Mouse (Mus musculus): Measurements from ENCODE around the gene Psme2. TPM values are rescaled to one million over a fixed set of nuclear protein-coding genes. Genes with fewer than 3 reads are reported as not detected.

Psme2 gene
- polyA plus RNA-seq (2014; fragmentation: Illumina TruSeq; extraction: RNeasy Lipid Tissue Mini Kit (QIAGEN cat#74804)) = 87.7 TPM

GRCm38 (mm10) chr14:55590748-55591330 lies at the start of gene Psme2:
TSS of gene Psme2 (minus strand) at chr14:55591113.

DNA sequence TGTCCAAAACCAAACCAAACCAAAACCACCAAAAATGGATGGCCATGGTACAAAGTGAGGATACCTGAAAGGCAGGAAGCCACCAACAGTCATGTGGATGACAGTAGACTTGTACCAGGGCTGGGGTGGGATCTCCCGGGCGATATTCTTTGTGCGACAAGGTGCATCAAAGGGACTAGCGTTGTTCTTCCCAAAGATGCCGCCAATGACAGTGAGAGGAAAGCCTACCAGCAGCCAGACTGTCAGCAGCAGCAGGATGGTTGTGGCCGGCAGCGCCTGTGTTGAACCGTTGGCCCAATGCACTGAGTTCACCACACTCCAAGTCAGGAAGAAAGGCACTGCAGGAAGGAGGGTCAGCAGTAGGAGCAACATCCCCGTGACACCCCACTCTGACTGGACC lies 46.9 kb upstream of the Psme2 start, which contains the start of gene Gm49378:
TSS of gene Gm49378 (minus strand) at position 101 of the 400 bp plus-strand sequence.

DNA sequence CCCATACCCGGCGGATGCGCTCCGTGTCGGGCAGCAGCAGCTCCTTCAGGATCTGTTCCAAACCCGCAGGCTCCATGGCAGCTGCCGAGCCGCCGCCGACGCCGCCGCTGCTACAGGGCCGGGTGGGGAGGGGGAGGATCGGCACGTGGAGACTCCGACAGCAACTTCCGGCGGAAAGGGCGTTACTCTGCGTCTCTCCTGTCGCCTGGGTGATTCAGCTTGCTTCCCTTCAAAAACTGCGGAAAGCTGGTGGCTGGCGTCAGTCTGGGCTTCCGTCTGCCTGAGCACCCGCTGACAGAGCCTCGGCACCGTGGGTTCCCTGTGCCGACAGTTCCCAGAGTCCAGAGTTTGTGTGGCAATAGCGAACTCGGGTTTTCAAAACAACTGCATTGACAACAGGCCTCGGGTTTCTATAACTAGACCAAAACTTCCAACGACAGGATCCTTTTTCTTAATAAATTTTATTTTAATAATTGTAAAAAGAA lies 44.7 kb upstream of the Psme2 start, which contains the start of gene Ipo4:
TSS of gene Ipo4 (minus strand) at position 435 of the 485 bp plus-strand sequence.

GRCm38 (mm10) chr14:55617822-55618221 lies 26.9 kb upstream of the Psme2 start, which contains the start of gene Rec8:
TSS of gene Rec8 (plus strand) at chr14:55618037.

GRCm38 (mm10) chr14:55603271-55603632 lies 12.3 kb upstream of the Psme2 start, which contains the start of gene Irf9:
TSS of gene Irf9 (plus strand) at chr14:55603571.

DNA sequence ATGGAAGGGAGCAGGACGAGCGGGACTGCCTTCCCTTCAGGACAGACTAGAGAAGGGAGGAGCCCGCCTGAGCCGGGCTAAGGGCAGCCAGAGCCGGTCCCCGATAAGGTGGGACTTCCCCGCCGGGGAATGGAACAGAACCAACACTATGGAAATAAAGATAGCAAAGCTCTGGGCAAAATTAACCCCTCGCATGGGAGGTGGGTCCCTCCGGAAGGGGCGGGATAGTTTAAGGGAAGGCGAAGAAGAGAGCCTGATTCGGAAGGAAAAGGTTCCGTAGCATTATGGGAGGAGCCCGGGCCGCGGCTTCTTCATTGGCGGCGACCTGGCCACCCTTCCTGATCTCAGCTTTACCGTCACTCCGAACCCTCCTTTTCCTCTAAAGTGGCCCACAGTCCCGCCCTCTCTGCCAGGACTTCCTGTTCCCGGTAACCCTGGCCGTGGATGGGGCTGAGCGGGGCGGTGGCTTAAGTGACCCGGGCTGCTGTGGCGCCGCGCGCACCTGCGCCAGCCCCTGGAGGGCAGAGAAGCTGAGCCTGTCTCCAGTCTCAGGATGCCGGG lies 498 bp upstream of the Psme2 start, which contains the start of gene Rnf31:
TSS of gene Rnf31 (plus strand) at position 378 of the 561 bp plus-strand sequence.

DNA sequence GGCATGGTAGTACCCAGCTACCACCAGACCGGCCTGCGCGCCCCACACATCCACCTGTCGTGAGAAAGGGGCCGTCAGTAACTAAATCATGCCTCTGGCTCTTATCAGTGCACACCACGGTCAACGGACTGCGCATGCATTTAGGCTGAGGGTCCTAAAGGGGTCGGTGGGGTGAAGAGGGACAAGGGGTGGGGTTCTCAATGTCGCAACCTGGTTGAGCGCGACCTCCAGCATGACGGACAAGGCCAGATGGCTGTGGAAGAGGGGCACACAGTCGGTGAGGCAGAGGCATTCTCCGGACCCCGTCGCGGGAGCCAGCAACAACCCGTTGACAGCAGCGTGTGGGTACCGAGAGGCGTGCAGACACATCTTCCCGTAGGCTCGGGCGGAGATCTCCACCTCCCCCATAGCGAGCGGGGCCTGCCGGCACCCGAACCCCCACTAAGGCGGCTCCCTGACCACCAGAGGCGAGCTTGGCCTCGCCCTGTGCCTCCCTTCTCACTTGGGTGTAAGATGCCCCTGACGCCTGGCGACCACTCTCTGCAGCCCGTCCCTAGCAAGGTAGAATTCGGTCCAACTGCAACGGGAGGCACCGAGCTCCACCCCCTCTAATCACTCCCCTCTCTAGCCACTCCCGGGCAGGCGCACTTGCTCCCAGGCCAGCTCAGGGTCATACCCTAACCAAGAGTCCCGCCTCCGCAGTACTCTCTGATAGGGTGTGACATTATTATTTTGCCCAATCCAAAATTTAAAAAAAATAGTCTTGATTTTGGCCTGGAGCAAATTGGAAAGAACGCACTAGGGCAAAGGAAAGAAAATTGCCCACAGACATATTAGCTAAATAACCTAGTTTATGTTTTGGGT lies 6.0 kb downstream of the Psme2 start, which contains the start of gene Emc9:
TSS of gene Emc9 (minus strand) at position 601 of the 864 bp plus-strand sequence.

DNA sequence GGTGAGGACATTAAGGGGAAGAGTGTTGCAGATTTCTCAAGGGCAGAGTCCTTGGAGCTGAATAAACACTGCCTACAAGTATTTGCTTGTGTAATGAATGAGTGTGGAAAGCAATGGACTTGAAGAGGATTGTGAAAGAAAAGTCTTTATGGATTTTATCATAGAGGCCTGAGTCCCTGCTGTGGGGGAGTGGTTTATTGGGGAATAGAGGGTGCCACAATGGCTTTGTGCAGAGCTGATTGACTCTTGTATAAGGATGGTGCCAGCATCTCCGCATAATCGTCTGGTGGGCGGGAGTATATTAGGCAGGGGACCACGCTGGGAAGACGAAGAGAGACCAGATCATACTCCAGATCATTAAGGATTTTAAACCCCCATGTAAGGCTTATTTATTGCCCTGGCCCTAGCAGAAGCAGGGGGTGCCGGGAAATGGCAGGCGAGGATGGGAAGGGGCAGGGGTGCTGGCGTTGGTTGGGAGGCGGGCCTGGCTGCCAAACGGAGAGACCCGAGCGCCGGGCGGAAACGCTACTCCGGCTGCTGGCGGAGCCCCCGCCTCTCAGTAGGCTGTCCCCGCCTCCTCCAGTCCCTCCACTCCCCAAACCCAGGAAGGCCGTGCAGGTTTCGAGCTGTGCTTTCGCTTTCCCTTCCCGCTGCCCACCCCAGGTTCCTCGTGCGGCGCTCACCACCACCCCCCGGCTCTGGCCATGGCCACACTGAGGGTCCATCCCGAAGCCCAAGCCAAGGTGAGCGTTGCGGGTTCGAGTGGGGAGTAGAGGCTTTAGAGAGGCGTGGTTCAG lies 12.8 kb downstream of the Psme2 start, which contains the start of gene Psme1:
TSS of gene Psme1 (plus strand) at position 253 of the 797 bp plus-strand sequence.

DNA sequence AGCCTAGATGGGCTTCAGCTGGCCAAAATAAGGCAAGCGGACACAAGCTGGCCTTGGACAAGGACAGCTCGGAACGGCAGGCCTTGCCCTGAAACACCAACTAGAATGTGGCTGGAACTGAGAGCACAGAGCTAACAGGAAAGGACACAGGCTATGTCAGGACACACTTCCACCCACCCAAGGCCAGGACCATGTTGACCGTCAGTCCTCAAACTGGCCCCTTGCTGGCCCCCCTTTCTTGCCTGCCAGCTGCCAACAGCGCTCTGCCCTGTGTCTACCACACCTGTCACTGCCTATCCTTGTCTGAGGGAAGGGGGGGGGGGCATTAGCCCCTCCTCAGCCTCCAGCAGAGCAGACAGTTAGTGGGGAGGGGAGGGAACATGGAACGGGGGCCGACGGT lies 15.6 kb downstream of the Psme2 start, which contains the start of gene Fitm1:
TSS of gene Fitm1 (plus strand) at position 316 of the 400 bp plus-strand sequence.

DNA sequence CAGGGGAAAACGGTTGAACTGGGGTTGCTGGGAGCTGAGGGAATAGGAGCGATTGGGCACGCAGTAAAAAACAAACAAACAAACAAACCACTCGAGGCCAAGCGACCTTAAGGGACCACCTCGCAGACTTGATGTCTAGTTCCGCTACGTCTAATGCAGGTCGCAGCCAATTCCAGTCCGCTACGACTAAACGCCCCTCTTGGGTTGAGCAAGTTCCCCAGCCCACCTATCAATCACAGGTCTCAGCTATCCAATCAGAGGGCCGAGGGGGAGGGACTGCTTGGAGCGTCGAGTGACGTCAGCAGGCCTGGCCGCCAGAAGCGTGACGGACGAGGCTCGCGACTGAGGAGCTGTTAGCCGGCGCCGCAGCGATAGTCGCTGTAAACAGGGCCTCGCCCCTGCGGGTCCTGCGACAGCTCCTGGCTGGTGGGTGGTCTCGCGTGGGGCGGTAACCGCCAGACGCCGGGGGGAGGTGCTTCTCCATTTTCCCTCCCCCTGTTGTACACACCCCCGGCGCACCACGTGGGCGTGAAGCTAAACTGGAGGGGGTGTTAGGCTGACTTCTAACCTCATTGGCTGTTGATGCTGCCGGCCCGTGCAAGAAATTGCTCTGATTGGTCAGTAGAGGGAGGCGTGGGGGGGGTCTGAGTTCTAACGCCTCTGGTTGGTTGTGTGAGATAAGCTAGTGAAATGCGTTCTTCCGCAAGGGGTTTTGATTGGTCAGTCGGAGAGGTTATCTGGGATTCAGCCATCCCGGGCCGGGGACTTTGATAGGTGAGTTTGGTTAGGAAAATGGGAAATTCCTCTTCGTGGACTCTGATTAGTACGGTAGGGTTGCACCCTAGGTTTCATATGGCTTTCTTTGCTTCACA lies 30.5 kb downstream of the Psme2 start, which contains the start of gene A730061H03Rik:
TSS of gene A730061H03Rik (minus strand) at position 205 of the 872 bp plus-strand sequence.

GRCm38 (mm10) chr14:55559799-55560201 lies 31.1 kb downstream of the Psme2 start, which contains the start of gene Dcaf11:
TSS of gene Dcaf11 (plus strand) at chr14:55560006.

DNA sequence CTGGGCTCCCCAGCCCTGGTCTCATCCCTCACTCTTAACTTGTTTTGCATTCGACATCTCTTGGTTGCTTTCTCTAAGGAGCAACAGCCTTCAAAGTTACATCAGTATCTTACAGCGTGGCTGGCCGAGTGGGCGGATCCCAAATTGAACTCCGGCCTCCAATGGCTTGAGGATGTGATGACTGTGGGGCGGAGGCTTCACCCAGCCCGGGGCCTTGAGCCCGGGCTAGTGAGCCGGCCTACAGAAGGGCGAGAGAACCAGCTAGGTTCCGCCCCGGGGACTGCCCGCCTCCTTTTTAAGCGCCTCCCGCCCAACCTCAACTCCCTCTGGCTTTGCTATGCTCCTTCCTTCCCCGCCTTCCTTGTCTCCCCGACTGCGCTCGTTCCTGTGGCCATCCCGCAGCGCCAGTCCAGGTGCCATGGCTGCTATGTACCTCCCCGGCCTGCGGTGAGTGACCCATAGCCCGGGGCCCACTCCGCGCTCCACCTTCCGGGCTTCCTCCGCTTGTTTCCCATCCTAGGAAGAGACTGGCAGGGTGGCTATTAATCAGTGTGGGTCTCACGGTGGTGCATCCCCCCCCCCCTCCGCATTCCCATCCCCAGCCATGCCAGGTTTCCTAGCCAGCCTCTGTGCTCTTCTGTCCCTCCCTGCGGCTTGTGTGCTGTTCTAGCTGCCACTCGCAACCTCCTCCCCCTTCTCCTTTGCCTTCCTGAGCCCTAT lies 50.7 kb downstream of the Psme2 start, which contains the start of gene Pck2:
TSS of gene Pck2 (plus strand) at position 200 of the 720 bp plus-strand sequence.

Other genes with a start within 250 kb of the Psme2 start
- gene Dhrs4, start 112.4 kb downstream of the Psme2 start, polyA plus RNA-seq (2014; fragmentation: Illumina TruSeq; extraction: RNeasy Lipid Tissue Mini Kit (QIAGEN cat#74804)) = 25.6 TPM
- 0.17 TPM for gene Carmil3, start 100.5 kb downstream of the Psme2 start, polyA plus RNA-seq (2014; fragmentation: Illumina TruSeq; extraction: RNeasy Lipid Tissue Mini Kit (QIAGEN cat#74804))
- not detected for gene Cpne6, start 80.7 kb downstream of the Psme2 start, polyA plus RNA-seq (2014; fragmentation: Illumina TruSeq; extraction: RNeasy Lipid Tissue Mini Kit (QIAGEN cat#74804))
- not detected for gene Nrl, start 66.1 kb downstream of the Psme2 start, polyA plus RNA-seq (2014; fragmentation: Illumina TruSeq; extraction: RNeasy Lipid Tissue Mini Kit (QIAGEN cat#74804))
- 10.0 TPM for gene Pck2, start 50.8 kb downstream of the Psme2 start, polyA plus RNA-seq (2014; fragmentation: Illumina TruSeq; extraction: RNeasy Lipid Tissue Mini Kit (QIAGEN cat#74804))
- 8.8 TPM for gene Dcaf11, start 31.1 kb downstream of the Psme2 start, polyA plus RNA-seq (2014; fragmentation: Illumina TruSeq; extraction: RNeasy Lipid Tissue Mini Kit (QIAGEN cat#74804))
- not detected for gene A730061H03Rik, start 30.7 kb downstream of the Psme2 start, polyA plus RNA-seq (2014; fragmentation: Illumina TruSeq; extraction: RNeasy Lipid Tissue Mini Kit (QIAGEN cat#74804))
- gene Fitm1, start 15.5 kb downstream of the Psme2 start, polyA plus RNA-seq (2014; fragmentation: Illumina TruSeq; extraction: RNeasy Lipid Tissue Mini Kit (QIAGEN cat#74804)) = not detected
- gene Psme1, start 13.0 kb downstream of the Psme2 start, polyA plus RNA-seq (2014; fragmentation: Illumina TruSeq; extraction: RNeasy Lipid Tissue Mini Kit (QIAGEN cat#74804)) = 115 TPM
- gene Emc9, start 5.8 kb downstream of the Psme2 start, polyA plus RNA-seq (2014; fragmentation: Illumina TruSeq; extraction: RNeasy Lipid Tissue Mini Kit (QIAGEN cat#74804)) = 2.7 TPM
- 2.5 TPM for gene Rnf31, start 595 bp upstream of the Psme2 start, polyA plus RNA-seq (2014; fragmentation: Illumina TruSeq; extraction: RNeasy Lipid Tissue Mini Kit (QIAGEN cat#74804))
- gene Irf9, start 12.5 kb upstream of the Psme2 start, polyA plus RNA-seq (2014; fragmentation: Illumina TruSeq; extraction: RNeasy Lipid Tissue Mini Kit (QIAGEN cat#74804)) = 37.8 TPM
- gene Rec8, start 26.9 kb upstream of the Psme2 start, polyA plus RNA-seq (2014; fragmentation: Illumina TruSeq; extraction: RNeasy Lipid Tissue Mini Kit (QIAGEN cat#74804)) = 0.77 TPM
- gene Ipo4, start 44.8 kb upstream of the Psme2 start, polyA plus RNA-seq (2014; fragmentation: Illumina TruSeq; extraction: RNeasy Lipid Tissue Mini Kit (QIAGEN cat#74804)) = 11.5 TPM
- 0.60 TPM for gene Gm49378, start 46.8 kb upstream of the Psme2 start, polyA plus RNA-seq (2014; fragmentation: Illumina TruSeq; extraction: RNeasy Lipid Tissue Mini Kit (QIAGEN cat#74804))
- gene Tm9sf1, start 52.7 kb upstream of the Psme2 start, polyA plus RNA-seq (2014; fragmentation: Illumina TruSeq; extraction: RNeasy Lipid Tissue Mini Kit (QIAGEN cat#74804)) = 44.3 TPM
- gene Tssk4, start 59.1 kb upstream of the Psme2 start, polyA plus RNA-seq (2014; fragmentation: Illumina TruSeq; extraction: RNeasy Lipid Tissue Mini Kit (QIAGEN cat#74804)) = not detected
- gene Mdp1, start 69.4 kb upstream of the Psme2 start, polyA plus RNA-seq (2014; fragmentation: Illumina TruSeq; extraction: RNeasy Lipid Tissue Mini Kit (QIAGEN cat#74804)) = 13.6 TPM
- gene Gmpr2, start 80.8 kb upstream of the Psme2 start, polyA plus RNA-seq (2014; fragmentation: Illumina TruSeq; extraction: RNeasy Lipid Tissue Mini Kit (QIAGEN cat#74804)) = 28.1 TPM
- gene Nedd8, start 81.0 kb upstream of the Psme2 start, polyA plus RNA-seq (2014; fragmentation: Illumina TruSeq; extraction: RNeasy Lipid Tissue Mini Kit (QIAGEN cat#74804)) = 46.6 TPM
- 11.2 TPM for gene Tinf2, start 90.7 kb upstream of the Psme2 start, polyA plus RNA-seq (2014; fragmentation: Illumina TruSeq; extraction: RNeasy Lipid Tissue Mini Kit (QIAGEN cat#74804))
- not detected for gene Tgm1, start 122.8 kb upstream of the Psme2 start, polyA plus RNA-seq (2014; fragmentation: Illumina TruSeq; extraction: RNeasy Lipid Tissue Mini Kit (QIAGEN cat#74804))
- 0.40 TPM for gene Rabggta, start 131.2 kb upstream of the Psme2 start, polyA plus RNA-seq (2014; fragmentation: Illumina TruSeq; extraction: RNeasy Lipid Tissue Mini Kit (QIAGEN cat#74804))
- 8.2 TPM for gene Dhrs1, start 154.6 kb upstream of the Psme2 start, polyA plus RNA-seq (2014; fragmentation: Illumina TruSeq; extraction: RNeasy Lipid Tissue Mini Kit (QIAGEN cat#74804))
- 6.1 TPM for gene Nop9, start 154.6 kb upstream of the Psme2 start, polyA plus RNA-seq (2014; fragmentation: Illumina TruSeq; extraction: RNeasy Lipid Tissue Mini Kit (QIAGEN cat#74804))
- gene Cideb, start 167.3 kb upstream of the Psme2 start, polyA plus RNA-seq (2014; fragmentation: Illumina TruSeq; extraction: RNeasy Lipid Tissue Mini Kit (QIAGEN cat#74804)) = not detected
- gene Ltb4r2, start 170.3 kb upstream of the Psme2 start, polyA plus RNA-seq (2014; fragmentation: Illumina TruSeq; extraction: RNeasy Lipid Tissue Mini Kit (QIAGEN cat#74804)) = not detected
- gene Ltb4r1, start 174.8 kb upstream of the Psme2 start, polyA plus RNA-seq (2014; fragmentation: Illumina TruSeq; extraction: RNeasy Lipid Tissue Mini Kit (QIAGEN cat#74804)) = not detected
- not detected for gene Adcy4, start 193.0 kb upstream of the Psme2 start, polyA plus RNA-seq (2014; fragmentation: Illumina TruSeq; extraction: RNeasy Lipid Tissue Mini Kit (QIAGEN cat#74804))
- gene Ripk3, start 197.8 kb upstream of the Psme2 start, polyA plus RNA-seq (2014; fragmentation: Illumina TruSeq; extraction: RNeasy Lipid Tissue Mini Kit (QIAGEN cat#74804)) = not detected
- 3.0 TPM for gene Nfatc4, start 232.0 kb upstream of the Psme2 start, polyA plus RNA-seq (2014; fragmentation: Illumina TruSeq; extraction: RNeasy Lipid Tissue Mini Kit (QIAGEN cat#74804))